Mouse (Mus musculus): Measurements from ENCODE around the gene Traf1.

Gene Traf1

GRCm38 (mm10) chr2:34961481-34962036 is at the start of gene Traf1:
Gene Traf1, minus strand, starts transcription at chr2:34961772.
- peak; percentile 63 to 72 for DNase-seq

GRCm38 (mm10) chr2:34998956-34999355 is 37.4 kb upstream of the Traf1 start:
- DNase-seq, result no peak

- DNase-seq, result no peak
These were observed 34.9 kb upstream of the Traf1 start for GRCm38 (mm10) chr2:34996506-34996905.

- no peak for DNase-seq
These were observed 32.3 kb upstream of the Traf1 start for GRCm38 (mm10) chr2:34993696-34994356.

GRCm38 (mm10) chr2:34992729-34993695 is 31.4 kb upstream of the Traf1 start:
- no peak for DNase-seq

- no peak for DNase-seq
These were observed 30.4 kb upstream of the Traf1 start for GRCm38 (mm10) chr2:34991966-34992365.

GRCm38 (mm10) chr2:34989749-34990148 is 28.2 kb upstream of the Traf1 start:
- no peak for DNase-seq

GRCm38 (mm10) chr2:34987595-34987994 is 26.0 kb upstream of the Traf1 start:
- DNase-seq, result no peak

- no peak for DNase-seq
These were observed 23.3 kb upstream of the Traf1 start for GRCm38 (mm10) chr2:34984885-34985284.

- no peak for DNase-seq
These were observed 21.5 kb upstream of the Traf1 start for GRCm38 (mm10) chr2:34982906-34983698.

GRCm38 (mm10) chr2:34982096-34982724 is 20.6 kb upstream of the Traf1 start:
- no peak for DNase-seq

GRCm38 (mm10) chr2:34979459-34980011 is 18.0 kb upstream of the Traf1 start:
- DNase-seq, result no peak

GRCm38 (mm10) chr2:34978226-34978625 is 16.7 kb upstream of the Traf1 start:
- no peak for DNase-seq

- DNase-seq, result peak in 1 of 2 experiments; percentile 38
These were observed 15.5 kb upstream of the Traf1 start for GRCm38 (mm10) chr2:34976945-34977658.

- DNase-seq, result peak in 1 of 2 experiments; percentile 55
These were observed 14.9 kb upstream of the Traf1 start for GRCm38 (mm10) chr2:34976447-34976846.

- peak in 1 of 2 experiments; percentile 64 for DNase-seq
These were observed 11.5 kb upstream of the Traf1 start for GRCm38 (mm10) chr2:34973087-34973486.

- no peak for DNase-seq
These were observed 9.7 kb upstream of the Traf1 start for GRCm38 (mm10) chr2:34971080-34971888.

GRCm38 (mm10) chr2:34970092-34970750 is 8.6 kb upstream of the Traf1 start:
- peak; percentile 77 to 81 for DNase-seq

GRCm38 (mm10) chr2:34969166-34969565 is 7.6 kb upstream of the Traf1 start:
- no peak for DNase-seq
